Comparison of ENCODE assay signal across 9 mouse cellular contexts in genomic region chr8:15270290-15270689, GRCm38 (mm10).
DNase-seq lines count a peak whose midpoint lies in the region; ATAC-seq lines count a peak whose summit lies in the region.
"Had no signal": no experiment of that assay in that cellular context is flagged by ENCODE, and none has a peak within 500 bp of the region (broad histone marks: within the 10 kb centered on the region; RNA-seq: fewer than 3 reads in every experiment).

No protein-coding gene starts in this region.

- H3K27me3 ChIP-seq in midbrain, embryonic 11.5 days (ENCODE audit: control insufficient read depth, insufficient read depth, low read length): no peaks in the 10 kb centered on the region
- H3K27me3 ChIP-seq: hindbrain, embryonic 15.5 days had no signal

- no peak overlapping the region for H3K27ac ChIP-seq in midbrain, embryonic 11.5 days (ENCODE audit: low read depth, low read length)
- H3K27ac ChIP-seq: hindbrain, embryonic 15.5 days had no signal

- H3K9me3 ChIP-seq in midbrain, embryonic 11.5 days (ENCODE audit: control insufficient read depth, low read length): no peaks in the 10 kb centered on the region

- H3K4me3 ChIP-seq in midbrain, embryonic 11.5 days (ENCODE audit: low read depth, low read length): no peak overlapping the region
- H3K4me3 ChIP-seq: hindbrain, embryonic 15.5 days had no signal

- DNase-seq in CD4-positive, CD25-positive, alpha-beta regulatory T cell, adult 2 months (ENCODE audit: low read depth, low spot score): peak; percentile 38
- DNase-seq in adrenal gland, postnatal 14 days: peak; percentile 81
- peak; percentile 54 for DNase-seq in embryo, embryonic 11.5 days (ENCODE audit: low read depth, low spot score)
- DNase-seq in heart, postnatal 36 days: peak; percentile 37 to 69
- peak; percentile 33 for DNase-seq in left cerebral cortex, adult 11 months (ENCODE audit: low spot score)
- DNase-seq in midbrain, embryonic 11.5 days (ENCODE audit: low spot score, missing footprints): peak; percentile 93
- peak; percentile 69 for DNase-seq in testis, postnatal 14 days (ENCODE audit: low spot score)

- 12% methylated on average over 5 of the region's 5 CpGs for WGBS in midbrain, embryonic 11.5 days

- H3K36me3 ChIP-seq in midbrain, embryonic 11.5 days (ENCODE audit: control insufficient read depth, insufficient read depth, low read length): no peaks in the 10 kb centered on the region
- H3K36me3 ChIP-seq: hindbrain, embryonic 15.5 days had no signal

- H3K9ac ChIP-seq in midbrain, embryonic 11.5 days (ENCODE audit: low read length): no peak overlapping the region
- H3K9ac ChIP-seq: hindbrain, embryonic 15.5 days had no signal

- ATAC-seq in CD4-positive, CD25-positive, alpha-beta regulatory T cell, adult 4 months: no peak
- 0 out of 2 replicates have a peak, but pooled peaks have one; percentile 2 for ATAC-seq in midbrain, embryonic 11.5 days (ENCODE audit: low FRiP score)

- no peak overlapping the region for H3K4me2 ChIP-seq in midbrain, embryonic 11.5 days
- H3K4me2 ChIP-seq: hindbrain, embryonic 15.5 days had no signal

- intact Hi-C loops in heart, postnatal 36 days (cut with DNase I): loop anchor here (1.0 to 2.0 kb wide), 2 partner anchors 49 to 459 kb away; no protein-coding TSS in a partner anchor

- 0 out of 2 replicates have a peak, but pooled peaks cover 3% of the 10 kb centered on the region for H3K4me1 ChIP-seq in midbrain, embryonic 11.5 days (ENCODE audit: control insufficient read depth, insufficient read depth, low read length)

Comparison
In these comparisons a context has a peak if more than half of its experiments do, and no peak if none do; other contexts are left out.
1. DNase-seq: peak in every context shown above with its lines; median percentile 93 in midbrain, embryonic 11.5 days; 81 in adrenal gland, postnatal 14 days; 69 in testis, postnatal 14 days; 54 in embryo, embryonic 11.5 days; 53 in heart, postnatal 36 days; 38 in CD4-positive, CD25-positive, alpha-beta regulatory T cell, adult 2 months; 33 in left cerebral cortex, adult 11 months.